Mouse (Mus musculus): ENCODE results near the gene Nbea.

DNA sequence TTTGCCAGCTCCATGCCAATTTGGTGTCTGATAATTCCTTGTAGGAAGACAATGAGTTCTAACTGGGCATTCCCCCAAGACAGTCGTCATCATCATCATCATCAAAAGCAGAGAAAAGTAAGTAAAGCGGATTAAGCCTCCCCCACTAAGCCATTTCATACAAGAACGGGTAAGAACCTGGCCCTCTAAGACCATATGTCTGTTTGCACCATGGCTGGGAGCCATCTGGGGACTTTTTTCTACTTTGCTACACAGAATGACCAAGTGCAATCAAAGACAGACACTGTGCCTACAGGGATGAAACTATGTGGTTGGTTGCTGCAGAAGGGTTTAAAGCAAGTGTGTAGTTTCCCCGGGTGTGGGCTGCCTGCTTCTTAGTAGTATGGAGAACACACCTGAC, 535.2 kb downstream of the Nbea start:
- TF ChIP-seq POU5F1 (IDR thresholded peaks at IDR 0.05; ENCODE audit: borderline replicate concordance, low read length) (no peak), CTCF (conservative IDR thresholded peaks at IDR 0.05; ENCODE audit: low read length) (no peak), NANOG (IDR thresholded peaks at IDR 0.05; ENCODE audit: borderline replicate concordance, low read length) (no peak)

All from E14TG2a.4 (cell line).